Mouse (Mus musculus) megakaryocyte, embryonic 14.5 days (primary cell): ENCODE measurements around the gene Clip4.

Source experiments
- FLI1 ChIP-seq: IDR thresholded peaks from 2 replicates; pipeline ENCODE4 v1.6.1; 2012; ENCODE audit warnings: low read length, inconsistent platforms, mixed read lengths
- GATA1 ChIP-seq: IDR thresholded peaks from 3 replicates; pipeline ENCODE4 v1.6.1; 2012; ENCODE audit warnings: mixed read lengths, low read length, inconsistent platforms, borderline replicate concordance

DNA sequence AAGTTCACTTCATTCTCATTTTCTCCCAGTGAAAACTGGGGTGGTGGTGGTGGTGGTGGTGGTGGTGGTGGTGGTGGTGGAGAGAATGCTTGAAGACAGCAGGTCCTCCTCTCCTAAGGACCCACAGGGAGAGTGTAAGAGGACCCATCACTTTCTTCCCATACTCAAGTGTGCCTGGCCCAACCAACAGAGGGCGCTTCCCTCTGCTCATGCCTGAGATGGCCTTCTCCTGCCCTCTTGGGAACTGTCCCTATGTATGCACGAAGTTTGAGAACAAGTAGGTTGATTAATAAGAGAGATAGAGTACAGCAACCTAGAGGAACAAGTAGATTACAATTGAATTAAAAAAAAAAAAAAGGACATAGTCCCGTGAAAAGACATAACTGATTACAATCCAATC lies 140.8 kb downstream of the Clip4 start:
- no peak for TF ChIP-seq GATA1
- no peak for TF ChIP-seq FLI1
